ENCODE assay signal across 8 mouse cellular contexts in the genomic region with DNA sequence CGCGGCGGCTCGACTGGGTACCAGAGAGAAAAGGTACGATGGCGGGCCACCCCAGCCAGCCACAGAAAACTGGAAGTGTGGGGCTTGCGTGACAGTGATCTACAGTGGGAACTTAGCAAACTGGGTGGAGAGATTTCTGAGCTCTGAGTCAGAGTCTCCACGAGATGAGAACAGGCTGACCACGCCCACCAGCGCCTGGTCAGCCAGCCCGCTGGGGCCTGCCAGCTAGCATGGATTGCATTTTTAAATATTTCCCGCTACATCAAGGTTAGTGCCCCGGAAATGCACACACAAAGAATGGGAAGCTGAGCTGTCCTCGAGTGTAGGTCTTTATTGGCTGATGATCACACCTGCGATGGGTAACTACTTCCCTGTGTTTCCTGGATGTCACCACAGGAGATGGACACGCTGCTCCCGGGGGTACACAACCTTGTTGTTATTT. TPM values are rescaled to one million over a fixed set of nuclear protein-coding genes. Genes with fewer than 3 reads are reported as not detected.
A peak's percentile ranks its signal among the peaks of the same experiment; 100 is the strongest.
DNase-seq lines count a peak whose midpoint lies in the region; ATAC-seq and TF ChIP-seq lines count a peak whose summit lies in the region.

No protein-coding gene starts in this region.

- H3K9me3 ChIP-seq in forebrain, postnatal 0 days (ENCODE audit: low read length) = no peaks in the 10 kb centered on the region
- no peaks in the 10 kb centered on the region for H3K9me3 ChIP-seq in hindbrain, embryonic 13.5 days
- H3K9me3 ChIP-seq in limb, embryonic 15.5 days = no peaks in the 10 kb centered on the region
- H3K9me3 ChIP-seq in midbrain, embryonic 15.5 days = no peaks in the 10 kb centered on the region

- peak; percentile 91 for DNase-seq in NIH3T3 (ENCODE audit: low read depth)
- peak; percentile 23 for DNase-seq in brain, adult 2 months (ENCODE audit: low read depth, low spot score)
- peak; percentile 35 for DNase-seq in forebrain, postnatal 0 days
- DNase-seq in frontal cortex, postnatal 10 days (ENCODE audit: low spot score in 2 of 2) = no peak
- no peak for DNase-seq in thymus, postnatal 0 days (ENCODE audit: low spot score)

- no peak overlapping the region for H3K27ac ChIP-seq in forebrain, postnatal 0 days (ENCODE audit: low read depth, low read length)
- H3K27ac ChIP-seq in hindbrain, embryonic 13.5 days = peak overlapping the region; percentile 44
- no peak overlapping the region; the same call in 1 of the 2 replicates for H3K27ac ChIP-seq in limb, embryonic 15.5 days
- peak overlapping the region; percentile 40 for H3K27ac ChIP-seq in midbrain, embryonic 15.5 days

- peak overlapping the region; percentile 40 for H3K9ac ChIP-seq in forebrain, postnatal 0 days
- peak overlapping the region; percentile 72 for H3K9ac ChIP-seq in hindbrain, embryonic 13.5 days
- peak overlapping the region; percentile 8; the same call in 1 of the 2 replicates for H3K9ac ChIP-seq in limb, embryonic 15.5 days
- H3K9ac ChIP-seq in midbrain, embryonic 15.5 days = peak overlapping the region; percentile 29; the same call in 1 of the 2 replicates

- peak; percentile 78 for ATAC-seq in forebrain, postnatal 0 days
- ATAC-seq in hindbrain, embryonic 13.5 days (ENCODE audit: low FRiP score) = peak; percentile 78
- no peak for ATAC-seq in limb, embryonic 15.5 days (ENCODE audit: insufficient number of reproducible peaks, low FRiP score, low TSS enrichment, low read depth)
- ATAC-seq in midbrain, embryonic 15.5 days (replicated peaks) = peak; percentile 83

- peak overlapping the region; percentile 39 for H3K4me3 ChIP-seq in forebrain, postnatal 0 days (ENCODE audit: low read depth, low read length)
- peak overlapping the region; percentile 48 for H3K4me3 ChIP-seq in hindbrain, embryonic 13.5 days
- peak overlapping the region; percentile 43 for H3K4me3 ChIP-seq in limb, embryonic 15.5 days
- peak overlapping the region; percentile 47 for H3K4me3 ChIP-seq in midbrain, embryonic 15.5 days

- TF ChIP-seq CTCF in forebrain, postnatal 0 days (IDR thresholded peaks at IDR 0.05; ENCODE audit: low read depth) = no peak

- no peaks in the 10 kb centered on the region for H3K36me3 ChIP-seq in forebrain, postnatal 0 days (ENCODE audit: insufficient read depth)
- no peaks in the 10 kb centered on the region for H3K36me3 ChIP-seq in hindbrain, embryonic 13.5 days
- no peaks in the 10 kb centered on the region for H3K36me3 ChIP-seq in limb, embryonic 15.5 days
- H3K36me3 ChIP-seq in midbrain, embryonic 15.5 days (replicated peaks) = no peaks in the 10 kb centered on the region

- H3K27me3 ChIP-seq in forebrain, postnatal 0 days (ENCODE audit: insufficient read depth, low read length) = no peaks in the 10 kb centered on the region
- H3K27me3 ChIP-seq in hindbrain, embryonic 13.5 days = no peaks in the 10 kb centered on the region
- H3K27me3 ChIP-seq in limb, embryonic 15.5 days = no peaks in the 10 kb centered on the region
- no peaks in the 10 kb centered on the region for H3K27me3 ChIP-seq in midbrain, embryonic 15.5 days (replicated peaks)

- 20% methylated on average over 17 of the region's 17 CpGs for WGBS in forebrain, postnatal 0 days
- WGBS in hindbrain, embryonic 13.5 days = 25% methylated on average over 17 of the region's 17 CpGs
- WGBS in limb, embryonic 15.5 days = 25% methylated on average over 17 of the region's 17 CpGs
- 21% methylated on average over 17 of the region's 17 CpGs for WGBS in midbrain, embryonic 15.5 days

- peak overlapping the region; percentile 54 for H3K4me2 ChIP-seq in forebrain, postnatal 0 days (ENCODE audit: low read depth)
- H3K4me2 ChIP-seq in hindbrain, embryonic 13.5 days = peak overlapping the region; percentile 67
- H3K4me2 ChIP-seq in limb, embryonic 15.5 days = peak overlapping the region; percentile 50
- peak overlapping the region; percentile 60 for H3K4me2 ChIP-seq in midbrain, embryonic 15.5 days

- H3K4me1 ChIP-seq in forebrain, postnatal 0 days (ENCODE audit: insufficient read depth) = no peaks in the 10 kb centered on the region; the same call in 1 of the 2 replicates
- 0 out of 2 replicates have a peak, but pooled peaks cover 8% of the 10 kb centered on the region for H3K4me1 ChIP-seq in hindbrain, embryonic 13.5 days (replicated peaks)
- peaks cover 5% of the 10 kb centered on the region; the same call in 1 of the 2 replicates for H3K4me1 ChIP-seq in limb, embryonic 15.5 days
- H3K4me1 ChIP-seq in midbrain, embryonic 15.5 days = peaks cover 4% of the 10 kb centered on the region; the same call in 1 of the 2 replicates

RNA-seq across cellular contexts. Expression of gene Nfatc4, which starts 7.6 kb away (rescaled TPM):
- 6.0 and 11.9 TPM in 2 replicates for total RNA-seq in forebrain, postnatal 0 days (2014; rRNA removed)
- 3.2 and 3.9 TPM in 2 replicates for polyA plus RNA-seq in forebrain, postnatal 0 days (2015; fragmentation: Nextera tagmentation; extraction: Ambion mirVana)
- 10.8 and 12.0 TPM in 2 replicates for polyA plus RNA-seq in hindbrain, embryonic 13.5 days (2015; fragmentation: Nextera tagmentation; extraction: Ambion mirVana)
- 89.3 and 95.9 TPM in 2 replicates for polyA plus RNA-seq in limb, embryonic 15.5 days (2015; fragmentation: Nextera tagmentation; extraction: Ambion mirVana)
- polyA plus RNA-seq in midbrain, embryonic 15.5 days (2015; fragmentation: Nextera tagmentation; extraction: Ambion mirVana) = 8.4 and 10.8 TPM in 2 replicates
- 1.7 and 2.2 TPM in 2 replicates for polyA plus RNA-seq in thymus, postnatal 0 days (2015; fragmentation: Nextera tagmentation; extraction: Ambion mirVana)

RNA-seq across cellular contexts. Expression of gene Ripk3, which starts 26.7 kb away (rescaled TPM):
- 0.46 and 0.90 TPM in 2 replicates for total RNA-seq in forebrain, postnatal 0 days (2014; rRNA removed)
- 0.86 and 2.0 TPM in 2 replicates for polyA plus RNA-seq in forebrain, postnatal 0 days (2015; fragmentation: Nextera tagmentation; extraction: Ambion mirVana)
- polyA plus RNA-seq in hindbrain, embryonic 13.5 days (2015; fragmentation: Nextera tagmentation; extraction: Ambion mirVana) = 2.6 and 3.7 TPM in 2 replicates
- polyA plus RNA-seq in limb, embryonic 15.5 days (2015; fragmentation: Nextera tagmentation; extraction: Ambion mirVana) = 35.0 and 37.6 TPM in 2 replicates
- 2.3 and 2.7 TPM in 2 replicates for polyA plus RNA-seq in midbrain, embryonic 15.5 days (2015; fragmentation: Nextera tagmentation; extraction: Ambion mirVana)
- polyA plus RNA-seq in thymus, postnatal 0 days (2015; fragmentation: Nextera tagmentation; extraction: Ambion mirVana) = 70.3 and 76.2 TPM in 2 replicates

RNA-seq across cellular contexts. Expression of gene Adcy4, which starts 31.4 kb away (rescaled TPM):
- 1.6 and 3.6 TPM in 2 replicates for total RNA-seq in forebrain, postnatal 0 days (2014; rRNA removed)
- 1.6 and 1.7 TPM in 2 replicates for polyA plus RNA-seq in forebrain, postnatal 0 days (2015; fragmentation: Nextera tagmentation; extraction: Ambion mirVana)
- 5.3 and 6.0 TPM in 2 replicates for polyA plus RNA-seq in hindbrain, embryonic 13.5 days (2015; fragmentation: Nextera tagmentation; extraction: Ambion mirVana)
- polyA plus RNA-seq in limb, embryonic 15.5 days (2015; fragmentation: Nextera tagmentation; extraction: Ambion mirVana) = 16.8 and 21.3 TPM in 2 replicates
- 5.7 and 6.2 TPM in 2 replicates for polyA plus RNA-seq in midbrain, embryonic 15.5 days (2015; fragmentation: Nextera tagmentation; extraction: Ambion mirVana)
- polyA plus RNA-seq in thymus, postnatal 0 days (2015; fragmentation: Nextera tagmentation; extraction: Ambion mirVana) = 2.2 and 2.7 TPM in 2 replicates

RNA-seq across cellular contexts. Expression of gene Nynrin, which starts 38.5 kb away (rescaled TPM):
- 24.2 and 28.5 TPM in 2 replicates for total RNA-seq in forebrain, postnatal 0 days (2014; rRNA removed)
- 4.4 and 5.5 TPM in 2 replicates for polyA plus RNA-seq in forebrain, postnatal 0 days (2015; fragmentation: Nextera tagmentation; extraction: Ambion mirVana)
- polyA plus RNA-seq in hindbrain, embryonic 13.5 days (2015; fragmentation: Nextera tagmentation; extraction: Ambion mirVana) = 11.7 and 11.9 TPM in 2 replicates
- polyA plus RNA-seq in limb, embryonic 15.5 days (2015; fragmentation: Nextera tagmentation; extraction: Ambion mirVana) = 21.6 and 25.5 TPM in 2 replicates
- polyA plus RNA-seq in midbrain, embryonic 15.5 days (2015; fragmentation: Nextera tagmentation; extraction: Ambion mirVana) = 12.4 and 13.6 TPM in 2 replicates
- polyA plus RNA-seq in thymus, postnatal 0 days (2015; fragmentation: Nextera tagmentation; extraction: Ambion mirVana) = 1.7 and 2.4 TPM in 2 replicates

RNA-seq across cellular contexts. Expression of gene Ltb4r1, which starts 49.6 kb away (rescaled TPM):
- 0.38 and 0.48 TPM in 2 replicates for total RNA-seq in forebrain, postnatal 0 days (2014; rRNA removed)
- 0.90 and 0.99 TPM in 2 replicates for polyA plus RNA-seq in forebrain, postnatal 0 days (2015; fragmentation: Nextera tagmentation; extraction: Ambion mirVana)
- polyA plus RNA-seq in hindbrain, embryonic 13.5 days (2015; fragmentation: Nextera tagmentation; extraction: Ambion mirVana) = 0.32 and 0.74 TPM in 2 replicates
- 1.2 and 1.4 TPM in 2 replicates for polyA plus RNA-seq in limb, embryonic 15.5 days (2015; fragmentation: Nextera tagmentation; extraction: Ambion mirVana)
- 0.41 and 0.59 TPM in 2 replicates for polyA plus RNA-seq in midbrain, embryonic 15.5 days (2015; fragmentation: Nextera tagmentation; extraction: Ambion mirVana)
- 3.7 and 4.3 TPM in 2 replicates for polyA plus RNA-seq in thymus, postnatal 0 days (2015; fragmentation: Nextera tagmentation; extraction: Ambion mirVana)

Comparison
In these comparisons a context has a peak if more than half of its experiments do, and no peak if none do; other contexts are left out.
1. DNase-seq: peak in NIH3T3 (single experiment), brain, adult 2 months (single experiment) and forebrain, postnatal 0 days (single experiment); none in frontal cortex, postnatal 10 days (0 of 2) and thymus, postnatal 0 days (single experiment).
2. H3K27ac ChIP-seq: peak in hindbrain, embryonic 13.5 days (single experiment) and midbrain, embryonic 15.5 days (single experiment); none in forebrain, postnatal 0 days (single experiment) and limb, embryonic 15.5 days (single experiment).
3. H3K9ac ChIP-seq: peak in every context shown above with its lines; median percentile 72 in hindbrain, embryonic 13.5 days; 40 in forebrain, postnatal 0 days; 29 in midbrain, embryonic 15.5 days; 8 in limb, embryonic 15.5 days.
4. Peak in every context shown above with its lines, with median percentiles within 50 percentile points of each other: H3K4me2 ChIP-seq and H3K4me3 ChIP-seq.